ENCODE assay signal across 23 mouse cellular contexts in genomic region chr10:17248270-17248669, GRCm38 (mm10).
DNase-seq lines count a peak whose midpoint lies in the region; ATAC-seq lines count a peak whose summit lies in the region.
"Had no signal": no experiment of that assay in that cellular context is flagged by ENCODE, and none has a peak within 500 bp of the region (broad histone marks: within the 10 kb centered on the region; RNA-seq: fewer than 3 reads in every experiment).

No protein-coding gene starts in this region.

- ATAC-seq in midbrain, embryonic 13.5 days = 0 out of 2 replicates have a peak, but pooled peaks have one; percentile 9
- ATAC-seq in midbrain, embryonic 14.5 days (ENCODE audit: low FRiP score, low TSS enrichment) = no peak
- peak; percentile 92 for ATAC-seq in megakaryocyte, adult 5-6 weeks (ENCODE audit: poor library complexity, severe bottlenecking)
- ATAC-seq: CD4-positive, CD25-positive, alpha-beta regulatory T cell, adult 4 months; forebrain, embryonic 13.5 days; forebrain, embryonic 15.5 days; forebrain, postnatal 0 days; Patski had no signal

- no peaks in the 10 kb centered on the region for H3K27me3 ChIP-seq in midbrain, embryonic 13.5 days
- H3K27me3 ChIP-seq in midbrain, embryonic 14.5 days (ENCODE audit: control insufficient read depth, insufficient read depth, low read length) = no peaks in the 10 kb centered on the region
- H3K27me3 ChIP-seq: CH12.LX; embryonic facial prominence, embryonic 12.5 days; forebrain, embryonic 13.5 days; forebrain, embryonic 15.5 days; Patski had no signal

- no peak overlapping the region for H3K9ac ChIP-seq in midbrain, embryonic 13.5 days (replicated peaks)
- H3K9ac ChIP-seq in midbrain, embryonic 14.5 days (replicated peaks; ENCODE audit: low read length) = no peak overlapping the region
- H3K9ac ChIP-seq: embryonic facial prominence, embryonic 12.5 days; forebrain, embryonic 13.5 days; forebrain, embryonic 15.5 days; forebrain, postnatal 0 days had no signal

- H3K4me1 ChIP-seq in midbrain, embryonic 13.5 days (replicated peaks) = no peaks in the 10 kb centered on the region
- H3K4me1 ChIP-seq in midbrain, embryonic 14.5 days (ENCODE audit: control insufficient read depth, insufficient read depth, low read length) = no peaks in the 10 kb centered on the region
- H3K4me1 ChIP-seq: embryonic facial prominence, embryonic 12.5 days; forebrain, embryonic 13.5 days; forebrain, embryonic 15.5 days had no signal

- no peaks in the 10 kb centered on the region for H3K9me3 ChIP-seq in midbrain, embryonic 13.5 days
- H3K9me3 ChIP-seq in midbrain, embryonic 14.5 days (ENCODE audit: control insufficient read depth, low read length) = no peaks in the 10 kb centered on the region
- H3K9me3 ChIP-seq: embryonic facial prominence, embryonic 10.5 days; embryonic facial prominence, embryonic 12.5 days; forebrain, embryonic 13.5 days; forebrain, embryonic 15.5 days; G1E had no signal

- no peak for DNase-seq in midbrain, embryonic 14.5 days
- no peak for DNase-seq in thymus, postnatal 4 days
- no peak for DNase-seq in kidney, adult 8-10 months
- DNase-seq: adrenal gland, adult 2 months; adrenal gland, postnatal 10 days; adrenal gland, postnatal 25 days; B cell, adult 2 months; cerebellum, adult 11 months; cerebellum, adult 18-20 months; cerebellum, adult 9-10 months; cerebellum, postnatal 10 days; cerebellum, postnatal 25 days; forebrain, postnatal 0 days had no signal

- no peak overlapping the region for H3K27ac ChIP-seq in midbrain, embryonic 13.5 days
- no peak overlapping the region for H3K27ac ChIP-seq in midbrain, embryonic 14.5 days (replicated peaks; ENCODE audit: low read depth, low read length)
- H3K27ac ChIP-seq: embryonic facial prominence, embryonic 10.5 days; embryonic facial prominence, embryonic 12.5 days; forebrain, embryonic 13.5 days; forebrain, embryonic 15.5 days had no signal

- no peak overlapping the region for H3K4me2 ChIP-seq in midbrain, embryonic 13.5 days (replicated peaks)
- H3K4me2 ChIP-seq in midbrain, embryonic 14.5 days (ENCODE audit: low read length) = no peak overlapping the region
- H3K4me2 ChIP-seq: embryonic facial prominence, embryonic 12.5 days; forebrain, embryonic 13.5 days; forebrain, embryonic 15.5 days had no signal

- 63% methylated on average over 2 of the region's 2 CpGs for WGBS in midbrain, embryonic 13.5 days
- WGBS in midbrain, embryonic 14.5 days = 78% methylated on average over 2 of the region's 2 CpGs

- no peaks in the 10 kb centered on the region for H3K36me3 ChIP-seq in midbrain, embryonic 13.5 days
- no peaks in the 10 kb centered on the region for H3K36me3 ChIP-seq in midbrain, embryonic 14.5 days (ENCODE audit: control insufficient read depth, insufficient read depth, low read length)
- H3K36me3 ChIP-seq: embryonic facial prominence, embryonic 10.5 days; embryonic facial prominence, embryonic 12.5 days; forebrain, embryonic 15.5 days; G1E had no signal

- H3K4me3 ChIP-seq in midbrain, embryonic 13.5 days (replicated peaks) = no peak overlapping the region
- no peak overlapping the region for H3K4me3 ChIP-seq in midbrain, embryonic 14.5 days (replicated peaks; ENCODE audit: low read depth, low read length)
- H3K4me3 ChIP-seq: embryonic facial prominence, embryonic 10.5 days; embryonic facial prominence, embryonic 12.5 days; forebrain, embryonic 13.5 days; forebrain, embryonic 15.5 days had no signal
